Mouse (Mus musculus) forebrain, embryonic 15.5 days (tissue): ENCODE measurements around the gene Dhx32. TPM values are rescaled to one million over a fixed set of nuclear protein-coding genes. Genes with fewer than 3 reads are reported as not detected.

ENCODE experiments used
- ATAC-seq: fragments of 200-750 bp; cut with Nextera tagmentation; replicated peaks from 2 replicates; pipeline ENCODE4 v1.8.0; 2017; ENCODE audit warnings: mild to moderate bottlenecking, moderate TSS enrichment, moderate library complexity
- H3K27ac ChIP-seq: fragments of 300-500 bp; sonication (generic); replicated peaks from 2 replicates; pipeline ENCODE4 v1.5.1; 2015; ENCODE audit warnings: mild to moderate bottlenecking, inconsistent platforms
- H3K27me3 ChIP-seq: fragments of 300-500 bp; sonication (generic); 2 replicates; pipeline ENCODE4 v1.6.1; 2015; ENCODE audit warnings: inconsistent platforms
- H3K36me3 ChIP-seq: fragments of 300-500 bp; sonication (generic); 2 replicates; pipeline ENCODE4 v1.6.1; 2015; ENCODE audit warnings: mild to moderate bottlenecking, inconsistent platforms
- H3K4me1 ChIP-seq: fragments of 300-500 bp; sonication (generic); 2 replicates; pipeline ENCODE4 v1.6.1; 2015; ENCODE audit warnings: inconsistent platforms
- H3K4me2 ChIP-seq: fragments of 300-500 bp; sonication (generic); replicated peaks from 2 replicates; pipeline ENCODE4 v1.6.1; 2015; ENCODE audit warnings: mild to moderate bottlenecking, inconsistent platforms
- H3K4me3 ChIP-seq: fragments of 300-500 bp; sonication (generic); 2 replicates; pipeline ENCODE4 v1.5.1; 2015; ENCODE audit warnings: mild to moderate bottlenecking, inconsistent platforms
- H3K9ac ChIP-seq: fragments of 300-500 bp; sonication (generic); replicated peaks from 2 replicates; pipeline ENCODE4 v1.6.1; 2015; ENCODE audit warnings: mild to moderate bottlenecking, inconsistent platforms
- H3K9me3 ChIP-seq: fragments of 300-500 bp; sonication (generic); 2 replicates; pipeline ENCODE4 v1.6.1; 2016; ENCODE audit warnings: inconsistent platforms
- WGBS: fragments of 180-500 bp; shearing (Covaris S2); methylation state at CpG from one replicate; pipeline ENCODE4 v1.1.7; 2015; ENCODE audit warnings: mixed read lengths; 5-methylcytosine and 5-hydroxymethylcytosine counted together
- polyA plus RNA-seq: library from polyadenylated mRNA; unstranded; fragments of >200 nt; fragmentation: Nextera tagmentation; extraction: Ambion mirVana; gene quantifications from 2 replicates; pipeline ENCODE4 v1.2.1, GENCODE M21; 2015

Gene Dhx32
- 50.3 and 53.0 TPM in 2 replicates for polyA plus RNA-seq

GRCm38 (mm10) chr7:133782717-133783435 is at the start of gene Dhx32:
Gene Dhx32 (minus strand): TSS chr7:133782726.
- Histone ChIP-seq H3K36me3 (no peaks in the 10 kb centered on the region), H3K9me3 (no peaks in the 10 kb centered on the region), H3K27ac (no peak within 1 kb of the TSS), H3K4me3 (no peak within 1 kb of the TSS), H3K4me2 (no peak within 1 kb of the TSS), H3K9ac (no peak within 1 kb of the TSS), H3K4me1 (no peaks in the 10 kb centered on the region), H3K27me3 (no peaks in the 10 kb centered on the region)
- ATAC-seq: no peak
- WGBS: 16% methylated on average over 18 of the region's 18 CpGs

- no peak overlapping the region for H3K4me3 ChIP-seq
- H3K27ac ChIP-seq: no peak overlapping the region
- H3K4me2 ChIP-seq: no peak overlapping the region
- no peaks in the 10 kb centered on the region for H3K27me3 ChIP-seq
- H3K9ac ChIP-seq: no peak overlapping the region
- 65% methylated on average over 7 of the region's 7 CpGs for WGBS
- no peaks in the 10 kb centered on the region for H3K9me3 ChIP-seq
- no peak for ATAC-seq
- H3K36me3 ChIP-seq: no peaks in the 10 kb centered on the region
- no peaks in the 10 kb centered on the region for H3K4me1 ChIP-seq
Measured at GRCm38 (mm10) chr7:133829579-133829978, 47.1 kb upstream of the Dhx32 start.

- Histone ChIP-seq H3K9me3 (no peaks in the 10 kb centered on the region), H3K4me2 (no peak overlapping the region), H3K4me3 (no peak overlapping the region), H3K9ac (no peak overlapping the region), H3K27ac (no peak overlapping the region), H3K27me3 (no peaks in the 10 kb centered on the region), H3K36me3 (no peaks in the 10 kb centered on the region), H3K4me1 (no peaks in the 10 kb centered on the region)
- WGBS: 35% methylated on average over 4 of the region's 4 CpGs
- ATAC-seq: no peak
Measured at GRCm38 (mm10) chr7:133828514-133828913, 46.0 kb upstream of the Dhx32 start.

GRCm38 (mm10) chr7:133824579-133824978 is 42.1 kb upstream of the Dhx32 start:
- no peak overlapping the region for H3K9ac ChIP-seq
- no peak overlapping the region for H3K27ac ChIP-seq
- no peaks in the 10 kb centered on the region for H3K27me3 ChIP-seq
- no peaks in the 10 kb centered on the region for H3K36me3 ChIP-seq
- H3K4me1 ChIP-seq: no peaks in the 10 kb centered on the region
- no peaks in the 10 kb centered on the region for H3K9me3 ChIP-seq
- no peak for ATAC-seq
- no peak overlapping the region for H3K4me3 ChIP-seq
- 94% methylated on average over 2 of the region's 2 CpGs for WGBS
- H3K4me2 ChIP-seq: no peak overlapping the region

- no peaks in the 10 kb centered on the region for H3K27me3 ChIP-seq
Measured at GRCm38 (mm10) chr7:133823751-133824150, 41.2 kb upstream of the Dhx32 start.

GRCm38 (mm10) chr7:133813331-133813730 is 30.8 kb upstream of the Dhx32 start:
- peak overlapping the region; percentile 82 for H3K27ac ChIP-seq
- peaks cover 12% of the 10 kb centered on the region for H3K4me1 ChIP-seq
- H3K9ac ChIP-seq: no peak overlapping the region
- H3K36me3 ChIP-seq: no peaks in the 10 kb centered on the region
- H3K4me2 ChIP-seq: no peak overlapping the region
- no peak overlapping the region for H3K4me3 ChIP-seq
- no peaks in the 10 kb centered on the region for H3K27me3 ChIP-seq
- WGBS: 49% methylated on average over 4 of the region's 4 CpGs
- no peaks in the 10 kb centered on the region for H3K9me3 ChIP-seq
- no peak for ATAC-seq

More at GRCm38 (mm10) chr7:133823751-133824150, 41.2 kb upstream of the Dhx32 start:
- 88% methylated on average over 6 of the region's 6 CpGs for WGBS
- Histone ChIP-seq H3K9me3 (no peaks in the 10 kb centered on the region), H3K4me2 (no peak overlapping the region), H3K27ac (no peak overlapping the region), H3K36me3 (no peaks in the 10 kb centered on the region), H3K9ac (no peak overlapping the region), H3K4me1 (no peaks in the 10 kb centered on the region), H3K4me3 (no peak overlapping the region)
- no peak for ATAC-seq

GRCm38 (mm10) chr7:133812927-133813326 is 30.4 kb upstream of the Dhx32 start:
- H3K9me3 ChIP-seq: no peaks in the 10 kb centered on the region
- no peak overlapping the region for H3K4me3 ChIP-seq
- 59% methylated on average over 7 of the region's 7 CpGs for WGBS
- no peaks in the 10 kb centered on the region for H3K36me3 ChIP-seq
- peaks cover 12% of the 10 kb centered on the region for H3K4me1 ChIP-seq
- ATAC-seq: no peak
- peak overlapping the region; percentile 82 for H3K27ac ChIP-seq
- H3K4me2 ChIP-seq: no peak overlapping the region
- H3K9ac ChIP-seq: no peak overlapping the region
- no peaks in the 10 kb centered on the region for H3K27me3 ChIP-seq

- 0 out of 2 replicates have a peak, but pooled peaks have one; percentile 43 for ATAC-seq
- Histone ChIP-seq H3K4me1 (no peaks in the 10 kb centered on the region), H3K9ac (no peak overlapping the region), H3K36me3 (no peaks in the 10 kb centered on the region), H3K4me2 (no peak overlapping the region), H3K27me3 (no peaks in the 10 kb centered on the region), H3K27ac (no peak overlapping the region), H3K9me3 (no peaks in the 10 kb centered on the region), H3K4me3 (no peak overlapping the region)
- 57% methylated on average over 7 of the region's 7 CpGs for WGBS
Measured at GRCm38 (mm10) chr7:133805614-133806175, 23.2 kb upstream of the Dhx32 start.

- no peaks in the 10 kb centered on the region for H3K36me3 ChIP-seq
- H3K27me3 ChIP-seq: no peaks in the 10 kb centered on the region
- H3K4me3 ChIP-seq: no peak overlapping the region
- H3K27ac ChIP-seq: no peak overlapping the region
- no peaks in the 10 kb centered on the region for H3K4me1 ChIP-seq
- no peak overlapping the region for H3K9ac ChIP-seq
- no peak for ATAC-seq
- WGBS: 61% methylated on average over 6 of the region's 6 CpGs
- H3K9me3 ChIP-seq: no peaks in the 10 kb centered on the region
- H3K4me2 ChIP-seq: no peak overlapping the region
Measured at GRCm38 (mm10) chr7:133801823-133802222, 19.3 kb upstream of the Dhx32 start.

- Histone ChIP-seq H3K36me3 (no peaks in the 10 kb centered on the region), H3K9ac (no peak overlapping the region), H3K27me3 (no peaks in the 10 kb centered on the region), H3K9me3 (no peaks in the 10 kb centered on the region), H3K4me2 (no peak overlapping the region), H3K4me1 (no peaks in the 10 kb centered on the region), H3K4me3 (no peak overlapping the region), H3K27ac (no peak overlapping the region)
- no peak for ATAC-seq
- WGBS: 76% methylated on average over 5 of the region's 5 CpGs
Measured at GRCm38 (mm10) chr7:133799928-133800327, 17.4 kb upstream of the Dhx32 start.

- Histone ChIP-seq H3K4me2 (no peak overlapping the region), H3K9ac (no peak overlapping the region), H3K27ac (no peak overlapping the region), H3K4me1 (peaks cover 14% of the 10 kb centered on the region), H3K4me3 (no peak overlapping the region), H3K9me3 (no peaks in the 10 kb centered on the region), H3K36me3 (no peaks in the 10 kb centered on the region), H3K27me3 (no peaks in the 10 kb centered on the region)
- no peak for ATAC-seq
- WGBS: 89% methylated on average over 2 of the region's 2 CpGs
Measured at GRCm38 (mm10) chr7:133794720-133795119, 12.2 kb upstream of the Dhx32 start.

GRCm38 (mm10) chr7:133793248-133794131 is 11.0 kb upstream of the Dhx32 start:
- Histone ChIP-seq H3K9me3 (no peaks in the 10 kb centered on the region), H3K4me2 (no peak overlapping the region), H3K9ac (no peak overlapping the region), H3K4me3 (no peak overlapping the region), H3K27me3 (no peaks in the 10 kb centered on the region), H3K27ac (no peak overlapping the region; the same call in 1 of the 2 replicates), H3K4me1 (peaks cover 14% of the 10 kb centered on the region), H3K36me3 (no peaks in the 10 kb centered on the region)
- ATAC-seq: no peak
- 59% methylated on average over 10 of the region's 10 CpGs for WGBS
